Mouse (Mus musculus) CH12.LX (cell line): ENCODE data around the gene Map2.

Source experiments
- CTCF ChIP-seq, 2 experiments: IDR thresholded peaks in 1 of 2; conservative IDR thresholded peaks in 1 of 2; 2 replicates each; pipeline ENCODE4 v1.5.1; 2011 to 2012; ENCODE audit warnings: low read depth in 2 of 2, low read length in 2 of 2, improper control_type of control experiment in 1 of 2, inconsistent platforms in 1 of 2, mild to moderate bottlenecking in 1 of 2, moderate library complexity in 1 of 2
- ELF1 ChIP-seq: IDR thresholded peaks from 2 replicates; pipeline ENCODE4 v1.6.1; 2014; ENCODE audit warnings: low read depth, mild to moderate bottlenecking, inconsistent platforms, low read length, improper control_type of control experiment
- EP300 ChIP-seq: IDR thresholded peaks from 2 replicates; pipeline ENCODE4 v1.6.1; 2011; ENCODE audit warnings: low read length, improper control_type of control experiment
- JUND ChIP-seq: conservative IDR thresholded peaks from 2 replicates; pipeline ENCODE4 v1.6.1; 2011; ENCODE audit warnings: low read depth, low read length, improper control_type of control experiment
- MAFK ChIP-seq: IDR thresholded peaks from 2 replicates; pipeline ENCODE4 v1.6.1; 2011; ENCODE audit warnings: low read length, improper control_type of control experiment; ENCODE audit not compliant: insufficient replicate concordance
- POLR2A ChIP-seq: IDR thresholded peaks from 2 replicates; pipeline ENCODE4 v1.6.1; 2011; ENCODE audit warnings: low read depth, mild to moderate bottlenecking, improper control_type of control experiment, low read length
- SMC3 ChIP-seq: IDR thresholded peaks from 2 replicates; pipeline ENCODE4 v1.6.1; 2011; ENCODE audit warnings: low read depth, low read length, improper control_type of control experiment
- ZC3H11A ChIP-seq: IDR thresholded peaks from 2 replicates; pipeline ENCODE4 v1.6.1; 2012; ENCODE audit warnings: low read depth, mild to moderate bottlenecking, inconsistent platforms, low read length, improper control_type of control experiment
- ZMIZ1 ChIP-seq: IDR thresholded peaks from 2 replicates; pipeline ENCODE4 v1.6.1; 2012; ENCODE audit warnings: low read depth, mild to moderate bottlenecking, inconsistent platforms, low read length, improper control_type of control experiment

- TF ChIP-seq EP300, result no peak
- no peak for TF ChIP-seq ZC3H11A
- TF ChIP-seq POLR2A, result no peak
- TF ChIP-seq ZMIZ1, result no peak
- TF ChIP-seq SMC3, result no peak
- TF ChIP-seq ELF1, result no peak
- no peak for TF ChIP-seq CTCF (conservative IDR thresholded peaks at IDR 0.05 in 1 of 2, IDR thresholded peaks at IDR 0.05 in 1 of 2; ENCODE audit: low read depth in 2 of 2, low read length in 2 of 2)
- TF ChIP-seq MAFK, result no peak
- no peak for TF ChIP-seq JUND
Measured at GRCm38 (mm10) chr1:66430962-66431361, 255.9 kb downstream of the Map2 start.
